Mouse (Mus musculus): ENCODE results near the gene Tiam2. TPM values are rescaled to one million over a fixed set of nuclear protein-coding genes. Genes with fewer than 3 reads are reported as not detected.

Gene Tiam2
- total and polyA plus RNA-seq, 3 experiments, result 0.42 to 1.9 TPM; not detected in 1

DNA sequence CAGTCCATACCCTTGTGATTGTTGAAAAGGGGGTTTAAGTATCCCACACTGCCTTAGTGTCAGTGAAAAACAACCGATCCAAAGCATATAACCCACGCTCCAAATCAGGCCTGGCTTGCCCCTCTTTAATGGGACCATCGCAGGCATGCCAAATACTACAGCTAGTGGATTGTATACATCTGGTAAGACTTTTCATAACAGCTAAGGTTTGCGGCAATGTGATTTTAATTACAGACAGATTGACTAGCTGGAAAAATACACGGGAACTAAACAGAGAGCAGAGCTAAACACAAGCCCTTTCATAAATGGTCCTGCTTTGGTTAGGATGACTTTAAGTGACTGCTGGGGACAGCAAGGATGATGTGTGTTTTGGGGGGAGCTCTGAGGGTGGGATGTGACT lies 44.4 kb upstream of the Tiam2 start:
- no peaks in the 10 kb centered on the region for H3K9me3 ChIP-seq (replicated peaks; ENCODE audit: insufficient read depth, low read length)
- no peaks in the 10 kb centered on the region for H3K4me1 ChIP-seq (ENCODE audit: control insufficient read depth in 1 of 2, insufficient read depth in 2 of 2, low read length in 2 of 2)
- DNase-seq (ENCODE audit: low read depth, low spot score), result no peak
- TF ChIP-seq MXI1 (IDR thresholded peaks at IDR 0.05; ENCODE audit: low read depth, low read length) (no peak), SIN3A (IDR thresholded peaks at IDR 0.05; ENCODE audit: low read length) (no peak), UBTF (IDR thresholded peaks at IDR 0.05; ENCODE audit: borderline replicate concordance, insufficient read depth, low read depth, low read length) (no peak), CHD1 (IDR thresholded peaks at IDR 0.05; ENCODE audit: low read depth, low read length) (no peak), GATA1 (IDR thresholded peaks at IDR 0.05; ENCODE audit: low read depth, low read length) (no peak), TBP (IDR thresholded peaks at IDR 0.05; ENCODE audit: low read depth, low read length) (no peak), NELFE (IDR thresholded peaks at IDR 0.05; ENCODE audit: low read depth, low read length) (no peak), TAL1 (IDR thresholded peaks at IDR 0.05; ENCODE audit: low read length) (no peak), MEF2A (IDR thresholded peaks at IDR 0.05; ENCODE audit: extremely low read depth, insufficient replicate concordance, low read depth, low read length, poor library complexity, severe bottlenecking) (no peak), POLR2A (IDR thresholded peaks at IDR 0.05; ENCODE audit: control insufficient read depth in 1 of 2, insufficient read depth in 1 of 2, low read depth in 1 of 2, low read length in 2 of 2, poor library complexity in 1 of 2) (no peak), HCFC1 (IDR thresholded peaks at IDR 0.05; ENCODE audit: low read depth, low read length) (no peak), MAZ (IDR thresholded peaks at IDR 0.05; ENCODE audit: low read depth, low read length) (no peak), E2F4 (IDR thresholded peaks at IDR 0.05; ENCODE audit: borderline replicate concordance, low read depth, low read length) (no peak), CHD2 (IDR thresholded peaks at IDR 0.05; ENCODE audit: low read length) (no peak), RCOR1 (IDR thresholded peaks at IDR 0.05; ENCODE audit: low read depth, low read length) (no peak), ELF1 (IDR thresholded peaks at IDR 0.05; ENCODE audit: low read depth, low read length) (no peak), CTCF (IDR thresholded peaks at IDR 0.05 in 2 of 3, conservative IDR thresholded peaks at IDR 0.05 in 1 of 3; ENCODE audit: control insufficient read depth in 1 of 3, insufficient read depth in 1 of 3, low read depth in 2 of 3, low read length in 3 of 3, poor library complexity in 1 of 3, severe bottlenecking in 1 of 3) (no peak), MYB (IDR thresholded peaks at IDR 0.05; ENCODE audit: low read depth, low read length) (no peak)
- no peak overlapping the region for H3K27ac ChIP-seq (ENCODE audit: control insufficient read depth, low read depth, low read length)
- no peaks in the 10 kb centered on the region for H3K36me3 ChIP-seq (ENCODE audit: control insufficient read depth in 1 of 2, insufficient read depth in 2 of 2, low read length in 2 of 2)
- no peaks in the 10 kb centered on the region for H3K27me3 ChIP-seq (ENCODE audit: control insufficient read depth in 1 of 2, insufficient read depth in 2 of 2, low read length in 2 of 2)
- H3K79me2 ChIP-seq (ENCODE audit: control insufficient read depth, insufficient read depth, low read length, poor library complexity), result no peaks in the 10 kb centered on the region
- no peak overlapping the region for H3K9ac ChIP-seq (ENCODE audit: control insufficient read depth, low read depth, low read length, poor library complexity, severe bottlenecking)
- no peak overlapping the region for H3K4me3 ChIP-seq (ENCODE audit: control insufficient read depth in 1 of 2, insufficient read depth in 1 of 2, low read depth in 2 of 2, low read length in 2 of 2)

DNA sequence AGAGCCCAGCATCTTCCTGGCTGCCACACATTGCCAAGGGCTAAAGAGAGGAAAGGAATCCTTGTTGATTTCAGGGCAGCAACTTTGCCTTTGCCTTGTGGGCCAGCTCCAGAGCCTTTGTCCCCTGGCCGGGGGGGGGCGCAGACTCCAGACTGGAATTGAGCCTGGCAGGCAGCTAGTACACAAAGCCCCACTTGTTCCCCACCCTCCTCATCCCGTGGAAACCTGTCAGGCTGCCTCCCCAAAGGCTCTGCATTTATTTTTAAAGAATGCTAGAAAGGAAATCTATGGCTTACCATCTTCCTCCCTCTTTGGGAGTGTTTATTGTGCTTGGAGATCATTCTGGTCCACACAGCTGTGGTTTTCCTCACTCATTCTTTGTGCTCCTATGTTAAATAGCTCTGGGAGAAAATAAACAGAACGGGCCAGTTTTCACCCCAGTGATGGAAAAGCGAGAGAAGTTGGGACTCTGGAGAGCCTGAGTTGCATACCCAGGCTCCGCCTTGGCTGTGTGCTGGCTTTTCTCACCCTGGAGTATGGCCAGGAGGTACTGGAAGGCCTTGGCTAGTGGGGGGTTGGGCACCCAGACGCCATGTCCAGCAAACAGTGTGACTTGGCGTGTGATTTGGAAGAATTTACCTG lies 41.2 kb upstream of the Tiam2 start:
- H3K79me2 ChIP-seq (ENCODE audit: control insufficient read depth, insufficient read depth, low read length, poor library complexity), result no peaks in the 10 kb centered on the region
- H3K4me3 ChIP-seq (ENCODE audit: control insufficient read depth in 1 of 2, insufficient read depth in 1 of 2, low read depth in 2 of 2, low read length in 2 of 2), result no peak overlapping the region
- H3K9me3 ChIP-seq (replicated peaks; ENCODE audit: insufficient read depth, low read length), result no peaks in the 10 kb centered on the region
- no peak overlapping the region for H3K27ac ChIP-seq (ENCODE audit: control insufficient read depth, low read depth, low read length)
- H3K27me3 ChIP-seq (ENCODE audit: control insufficient read depth in 1 of 2, insufficient read depth in 2 of 2, low read length in 2 of 2), result no peaks in the 10 kb centered on the region
- peaks cover 0 to 2% of the 10 kb centered on the region in 2 experiments; a peak in 1 of 4 replicates for H3K36me3 ChIP-seq (ENCODE audit: control insufficient read depth in 1 of 2, insufficient read depth in 2 of 2, low read length in 2 of 2)
- H3K4me1 ChIP-seq (ENCODE audit: control insufficient read depth in 1 of 2, insufficient read depth in 2 of 2, low read length in 2 of 2), result no peaks in the 10 kb centered on the region
- DNase-seq (ENCODE audit: low read depth, low spot score), result no peak
- TF ChIP-seq ZNF384 (IDR thresholded peaks at IDR 0.05; ENCODE audit: low read depth, low read length) (no peak), ZMIZ1 (IDR thresholded peaks at IDR 0.05; ENCODE audit: low read depth, low read length) (no peak), GATA1 (IDR thresholded peaks at IDR 0.05; ENCODE audit: low read depth, low read length) (no peak), USF2 (IDR thresholded peaks at IDR 0.05; ENCODE audit: borderline replicate concordance in 1 of 2, insufficient read depth in 1 of 2, low read depth in 1 of 2, low read length in 2 of 2) (no peak), MAFK (IDR thresholded peaks at IDR 0.05; ENCODE audit: borderline replicate concordance, low read depth, low read length) (no peak), JUND (IDR thresholded peaks at IDR 0.05; ENCODE audit: low read depth, low read length) (no peak), EP300 (IDR thresholded peaks at IDR 0.05; ENCODE audit: low read depth in 1 of 2, low read length in 2 of 2) (no peak), ZKSCAN1 (IDR thresholded peaks at IDR 0.05; ENCODE audit: low read depth, low read length) (no peak), NRF1 (IDR thresholded peaks at IDR 0.05; ENCODE audit: insufficient read depth, low read depth, low read length, poor library complexity, severe bottlenecking) (no peak)
- no peak overlapping the region for H3K9ac ChIP-seq (ENCODE audit: control insufficient read depth, low read depth, low read length, poor library complexity, severe bottlenecking)

Data from MEL (cell line).